Mouse (Mus musculus) midbrain, embryonic 11.5 days (tissue): ENCODE data around the gene Pcbp1. TPM values are rescaled to one million over a fixed set of nuclear protein-coding genes. Genes with fewer than 3 reads are reported as not detected.

Experiments used
- ATAC-seq: fragments of 200-750 bp; cut with Nextera tagmentation; 2 replicates; pipeline ENCODE4 v1.8.0; 2017; ENCODE audit warnings: moderate TSS enrichment, moderate library complexity; ENCODE audit not compliant: low FRiP score
- DNase-seq: peaks from one replicate; pipeline ENCODE4 v3.0.0; 2015; ENCODE audit warnings: low spot score; ENCODE audit errors: missing footprints
- H3K27ac ChIP-seq: fragments of 300-500 bp; sonication (generic); 2 replicates; pipeline ENCODE4 v1.5.1; 2014; ENCODE audit warnings: low read depth, low read length
- H3K27me3 ChIP-seq: fragments of 300-500 bp; sonication (generic); 2 replicates; pipeline ENCODE4 v1.6.1; 2014; ENCODE audit warnings: mild to moderate bottlenecking, low read length, moderate library complexity, mixed read lengths; ENCODE audit not compliant: control insufficient read depth, insufficient read depth
- H3K36me3 ChIP-seq: fragments of 300-500 bp; sonication (generic); 2 replicates; pipeline ENCODE4 v1.6.1; 2014; ENCODE audit warnings: mild to moderate bottlenecking, low read length, moderate library complexity, mixed read lengths; ENCODE audit not compliant: control insufficient read depth, insufficient read depth
- H3K4me1 ChIP-seq: fragments of 300-500 bp; sonication (generic); 2 replicates; pipeline ENCODE4 v1.6.1; 2014; ENCODE audit warnings: low read length; ENCODE audit not compliant: control insufficient read depth, insufficient read depth
- H3K4me2 ChIP-seq: fragments of 300-500 bp; sonication (generic); 2 replicates; pipeline ENCODE4 v1.6.1; 2014; ENCODE audit warnings: mild to moderate bottlenecking, moderate library complexity
- H3K4me3 ChIP-seq: fragments of 300-500 bp; sonication (generic); 2 replicates; pipeline ENCODE4 v1.5.1; 2014; ENCODE audit warnings: low read depth, low read length
- H3K9ac ChIP-seq: fragments of 300-500 bp; sonication (generic); 2 replicates; pipeline ENCODE4 v1.6.1; 2014; ENCODE audit warnings: low read length
- H3K9me3 ChIP-seq: fragments of 300-500 bp; sonication (generic); 2 replicates; pipeline ENCODE4 v1.6.1; 2016; ENCODE audit warnings: low read length; ENCODE audit not compliant: control insufficient read depth
- WGBS: fragments of 180-500 bp; shearing (Covaris S2); extraction: QIAGEN DNeasy Blood & Tissue Kit; methylation state at CpG from one replicate; pipeline ENCODE4 v1.1.7; 2014; 5-methylcytosine and 5-hydroxymethylcytosine counted together
- polyA plus RNA-seq: library from polyadenylated mRNA; unstranded; fragments of >200 nt; fragmentation: Nextera tagmentation; extraction: Ambion mirVana; gene quantifications from 2 replicates; pipeline ENCODE4 v1.2.1, GENCODE M21; 2014

Pcbp1 gene
- polyA plus RNA-seq, 1 experiment from 2014 or later = 497 TPM

DNA sequence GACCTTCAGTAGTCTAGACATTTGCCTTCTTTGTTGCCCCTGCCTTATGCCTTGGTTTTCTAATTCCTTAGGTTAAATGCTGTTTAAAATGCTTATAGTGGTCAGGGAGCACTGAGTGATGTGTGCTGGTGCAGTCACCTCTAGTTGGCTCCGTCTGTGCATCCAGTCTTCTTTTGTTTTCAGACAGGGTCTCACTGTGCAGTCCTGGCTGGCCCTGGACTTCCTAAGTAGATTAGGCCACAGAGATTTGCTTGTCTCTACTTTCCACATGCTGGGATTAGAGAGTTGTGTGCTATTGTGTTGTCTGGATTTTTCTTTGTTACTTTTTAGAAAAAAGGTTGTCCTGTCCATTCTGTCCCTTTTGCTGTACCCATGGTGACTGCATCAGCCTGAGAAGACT, 24.5 kb upstream of the Pcbp1 start:
- Histone ChIP-seq H3K36me3 (peaks cover 6% of the 10 kb centered on the region), H3K27ac (no peak overlapping the region)
- WGBS = 32% methylated on average over 1 of the region's 1 CpGs

GRCm38 (mm10) chr6:86547880-86548367, 21.8 kb upstream of the Pcbp1 start:
- H3K36me3 ChIP-seq = peaks cover 9% of the 10 kb centered on the region
- no peak overlapping the region for H3K9ac ChIP-seq
- no peak overlapping the region for H3K4me3 ChIP-seq
- ATAC-seq = no peak
- H3K27ac ChIP-seq = no peak overlapping the region
- 90% methylated on average over 8 of the region's 8 CpGs for WGBS
- H3K9me3 ChIP-seq = no peaks in the 10 kb centered on the region
- no peaks in the 10 kb centered on the region; the same call in 1 of the 2 replicates for H3K4me1 ChIP-seq
- no peak overlapping the region for H3K4me2 ChIP-seq
- DNase-seq = peak; percentile 57
- no peaks in the 10 kb centered on the region for H3K27me3 ChIP-seq

More for the DNA sequence above, 24.5 kb upstream of the Pcbp1 start:
- Histone ChIP-seq H3K4me3 (no peak overlapping the region), H3K9me3 (no peaks in the 10 kb centered on the region), H3K9ac (no peak overlapping the region), H3K27me3 (no peaks in the 10 kb centered on the region), H3K4me2 (no peak overlapping the region), H3K4me1 (no peaks in the 10 kb centered on the region; the same call in 1 of the 2 replicates)
- no peak for DNase-seq
- ATAC-seq = no peak

GRCm38 (mm10) chr6:86547228-86547755, 21.2 kb upstream of the Pcbp1 start:
- H3K27me3 ChIP-seq = no peaks in the 10 kb centered on the region
- H3K9me3 ChIP-seq = no peaks in the 10 kb centered on the region
- WGBS = 91% methylated on average over 1 of the region's 1 CpGs
- H3K4me1 ChIP-seq = no peaks in the 10 kb centered on the region; the same call in 1 of the 2 replicates
- H3K9ac ChIP-seq = no peak overlapping the region
- H3K4me2 ChIP-seq = no peak overlapping the region
- peaks cover 9% of the 10 kb centered on the region for H3K36me3 ChIP-seq
- H3K27ac ChIP-seq = no peak overlapping the region
- ATAC-seq = no peak
- DNase-seq = peak; percentile 31
- no peak overlapping the region for H3K4me3 ChIP-seq

GRCm38 (mm10) chr6:86545236-86545635, 19.1 kb upstream of the Pcbp1 start:
- H3K4me1 ChIP-seq = no peaks in the 10 kb centered on the region; the same call in 1 of the 2 replicates

DNA sequence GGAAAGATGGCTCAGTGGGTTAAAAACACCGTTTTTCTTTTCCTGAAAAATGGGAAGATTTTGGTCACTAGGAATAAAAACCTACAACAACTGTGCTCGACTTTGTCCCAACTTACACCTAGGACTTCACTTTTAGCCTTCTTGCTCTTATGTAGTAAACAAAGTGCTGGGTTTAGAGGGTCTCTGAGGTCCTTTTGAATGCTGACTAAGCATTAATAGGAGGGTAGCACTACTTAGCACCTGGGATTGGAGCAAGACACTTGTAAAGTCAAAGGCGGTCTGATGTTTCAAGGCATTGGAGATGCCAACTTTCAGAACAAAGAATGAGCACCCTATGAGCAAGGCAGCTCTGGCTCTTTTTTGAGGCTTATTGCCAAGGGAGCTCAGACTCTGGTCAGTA, 17.7 kb upstream of the Pcbp1 start:
- Histone ChIP-seq H3K4me1 (no peaks in the 10 kb centered on the region), H3K4me2 (no peak overlapping the region), H3K27ac (no peak overlapping the region), H3K4me3 (no peak overlapping the region), H3K36me3 (peaks cover 9% of the 10 kb centered on the region; the same call in 1 of the 2 replicates), H3K9me3 (no peaks in the 10 kb centered on the region), H3K9ac (no peak overlapping the region), H3K27me3 (no peaks in the 10 kb centered on the region)
- ATAC-seq = no peak
- 93% methylated on average over 3 of the region's 3 CpGs for WGBS
- DNase-seq = peak; percentile 14

More at GRCm38 (mm10) chr6:86545236-86545635, 19.1 kb upstream of the Pcbp1 start:
- ATAC-seq = no peak
- Histone ChIP-seq H3K9ac (no peak overlapping the region), H3K27ac (no peak overlapping the region), H3K4me2 (no peak overlapping the region), H3K36me3 (peaks cover 9% of the 10 kb centered on the region; the same call in 1 of the 2 replicates), H3K4me3 (no peak overlapping the region), H3K9me3 (no peaks in the 10 kb centered on the region), H3K27me3 (no peaks in the 10 kb centered on the region)
- 61% methylated on average over 4 of the region's 4 CpGs for WGBS
- peak; percentile 81 for DNase-seq

DNA sequence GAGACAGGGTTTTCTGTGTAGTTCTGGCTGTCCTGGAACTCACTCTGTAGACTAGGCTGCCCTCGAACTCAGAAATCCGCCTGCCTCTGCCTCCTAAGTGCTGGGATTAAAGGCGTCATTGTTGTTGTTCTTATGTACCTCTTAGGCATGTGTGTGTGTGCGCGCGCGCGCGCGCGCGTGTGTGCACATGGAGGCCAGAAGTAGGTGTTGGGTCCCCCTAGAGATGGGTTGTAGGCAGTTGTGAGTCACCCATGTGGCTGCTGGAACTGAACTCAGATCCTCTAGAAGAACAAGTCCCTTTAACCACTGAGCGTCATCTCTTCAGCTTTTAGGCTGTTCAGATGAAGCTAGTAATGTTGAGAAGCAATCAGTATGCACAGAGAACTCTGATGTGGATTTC, 16.9 kb upstream of the Pcbp1 start:
- H3K9me3 ChIP-seq = no peaks in the 10 kb centered on the region
- ATAC-seq = no peak
- peaks cover 9% of the 10 kb centered on the region; the same call in 1 of the 2 replicates for H3K36me3 ChIP-seq

DNA sequence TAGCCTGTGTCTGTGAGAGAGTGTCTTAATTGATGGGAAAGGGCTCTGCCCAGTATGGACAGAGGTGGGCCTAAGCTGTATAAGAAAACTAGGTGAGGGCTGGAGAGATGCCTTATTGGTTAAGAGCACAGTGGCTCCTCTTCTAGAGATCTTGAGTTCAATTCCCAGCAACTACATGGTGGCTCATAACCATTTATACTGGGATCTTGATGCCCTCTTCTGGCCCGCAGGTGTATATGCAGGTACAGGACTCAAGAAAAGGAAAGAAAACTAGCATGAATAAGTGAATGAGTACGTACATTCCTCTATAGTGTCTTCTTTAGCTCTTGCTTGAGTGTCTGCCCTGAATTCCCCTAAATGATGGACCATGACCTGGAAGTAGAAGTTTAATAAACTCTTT, 15.5 kb upstream of the Pcbp1 start:
- no peak overlapping the region for H3K4me2 ChIP-seq
- no peak overlapping the region for H3K4me3 ChIP-seq
- peak; percentile 81 for DNase-seq
- ATAC-seq = no peak
- no peaks in the 10 kb centered on the region for H3K27me3 ChIP-seq
- H3K27ac ChIP-seq = no peak overlapping the region
- no peaks in the 10 kb centered on the region for H3K9me3 ChIP-seq
- no peak overlapping the region for H3K9ac ChIP-seq
- H3K36me3 ChIP-seq = peaks cover 9% of the 10 kb centered on the region; the same call in 1 of the 2 replicates
- 76% methylated on average over 2 of the region's 2 CpGs for WGBS
- no peaks in the 10 kb centered on the region for H3K4me1 ChIP-seq

More for the DNA sequence above, 16.9 kb upstream of the Pcbp1 start:
- H3K4me3 ChIP-seq = no peak overlapping the region
- no peak overlapping the region for H3K9ac ChIP-seq
- no peaks in the 10 kb centered on the region for H3K4me1 ChIP-seq
- no peak for DNase-seq
- H3K27ac ChIP-seq = no peak overlapping the region
- 97% methylated on average over 13 of the region's 13 CpGs for WGBS
- H3K27me3 ChIP-seq = no peaks in the 10 kb centered on the region
- H3K4me2 ChIP-seq = no peak overlapping the region

DNA sequence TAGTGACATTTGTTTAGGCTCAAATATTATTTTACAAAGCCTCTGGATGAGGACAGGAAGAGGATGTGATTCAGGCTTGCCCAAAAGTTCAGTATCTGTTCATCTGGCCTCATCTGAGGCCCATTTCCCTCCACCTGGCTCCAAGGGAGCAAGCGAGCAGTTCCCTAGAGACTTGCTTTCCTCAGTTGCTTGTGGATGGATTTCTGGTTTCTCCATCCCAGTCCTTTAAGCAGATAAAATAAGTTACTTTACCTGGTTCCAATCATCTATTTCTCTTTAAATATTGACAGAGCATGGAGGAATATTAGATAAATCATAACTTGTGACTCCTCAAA, 2.3 kb upstream of the Pcbp1 start:
- DNase-seq (peak; percentile 86), ATAC-seq (no peak)
- Histone ChIP-seq H3K36me3 (no peaks in the 10 kb centered on the region), H3K4me2 (no peak overlapping the region), H3K27me3 (no peaks in the 10 kb centered on the region), H3K4me1 (peaks cover 9% of the 10 kb centered on the region), H3K27ac (no peak overlapping the region), H3K9ac (0 out of 2 replicates have a peak overlapping the region, but pooled peaks have one; percentile 22), H3K9me3 (no peaks in the 10 kb centered on the region), H3K4me3 (no peak overlapping the region)
- WGBS = 87% methylated on average over 1 of the region's 1 CpGs

DNA sequence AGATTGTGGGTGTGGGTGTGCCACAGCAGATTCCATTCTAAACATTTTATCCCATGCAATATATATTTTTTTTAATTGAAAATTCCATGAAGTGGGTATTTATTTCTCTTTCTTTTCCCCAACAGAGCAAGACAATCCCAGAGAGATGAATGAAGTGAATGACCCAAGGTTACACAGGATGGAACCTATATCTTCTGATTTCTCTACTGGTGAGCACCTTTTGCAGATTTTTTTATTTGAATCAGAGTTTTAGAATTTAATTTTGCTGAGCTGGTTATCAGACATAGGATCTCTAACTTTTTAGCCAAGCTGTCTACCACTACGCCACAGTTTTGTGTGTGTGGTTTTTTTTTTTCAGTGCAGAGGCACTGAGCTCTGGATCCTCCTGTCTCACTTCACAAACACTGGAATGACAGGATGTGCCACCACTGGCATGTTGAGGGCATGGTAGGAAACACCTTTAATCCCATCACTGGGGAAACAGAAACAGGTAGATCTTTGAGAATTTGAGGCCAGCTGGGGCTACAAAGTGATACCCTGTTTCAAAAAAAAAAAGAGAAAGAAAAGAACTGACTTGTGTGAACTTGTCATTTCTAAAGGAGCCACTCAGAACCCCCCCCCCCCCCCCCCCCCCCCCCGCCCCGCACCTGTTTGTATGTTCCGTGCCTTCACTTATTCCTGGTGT, 1.8 kb upstream of the Pcbp1 start:
- Histone ChIP-seq H3K27ac (peak overlapping the region; percentile 99), H3K4me3 (peak overlapping the region; percentile 98; the same call in 1 of the 2 replicates), H3K27me3 (no peaks in the 10 kb centered on the region), H3K9ac (peak overlapping the region; percentile 99; the same call in 1 of the 2 replicates), H3K9me3 (no peaks in the 10 kb centered on the region), H3K36me3 (0 out of 2 replicates have a peak, but pooled peaks cover 2% of the 10 kb centered on the region), H3K4me1 (peaks cover 14% of the 10 kb centered on the region), H3K4me2 (peak overlapping the region; percentile 71)
- DNase-seq (peak; percentile 89), ATAC-seq (no peak)
- 94% methylated on average over 1 of the region's 4 CpGs for WGBS
